In the genomic region with DNA sequence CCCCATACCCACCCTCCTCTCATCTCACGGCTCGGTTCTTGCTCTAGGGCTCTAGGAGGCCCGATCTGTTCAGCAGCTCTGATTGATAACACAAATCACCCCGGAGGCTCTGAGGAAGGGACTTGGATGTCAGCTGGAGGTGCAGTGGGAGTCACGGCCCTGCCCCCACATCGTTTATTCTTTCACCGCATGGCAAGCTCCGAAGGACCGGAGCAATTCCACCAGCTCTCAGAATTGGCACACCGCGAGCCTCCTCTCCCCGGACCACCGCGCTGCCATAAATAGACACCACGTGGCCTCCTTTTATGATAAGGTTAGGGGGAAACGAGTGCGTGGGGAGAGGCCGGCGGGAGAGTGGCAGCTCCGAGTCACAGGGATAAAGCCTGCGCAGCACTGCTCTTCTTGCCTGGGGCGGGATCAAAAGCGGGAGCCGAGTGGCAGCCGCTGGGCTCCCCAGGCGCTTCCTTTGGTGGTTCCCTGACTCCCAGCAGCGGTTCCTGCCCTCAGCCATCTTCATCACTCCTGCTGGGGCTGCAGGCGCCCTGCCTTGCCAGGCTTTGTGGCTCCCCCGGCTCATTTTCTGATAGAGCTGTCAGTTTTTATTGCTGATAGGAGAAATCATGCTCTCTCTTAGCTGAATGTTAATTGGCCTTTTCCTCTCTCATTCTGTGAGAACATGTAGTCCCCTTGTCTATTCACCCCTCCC, we compare ENCODE assay signal across 10 mouse cellular contexts. TPM values are rescaled to one million over a fixed set of nuclear protein-coding genes. Genes with fewer than 3 reads are reported as not detected.
DNase-seq lines count a peak whose midpoint lies in the region; ATAC-seq lines count a peak whose summit lies in the region.
"Had no signal": no experiment of that assay in that cellular context is flagged by ENCODE, and none has a peak within 500 bp of the region (broad histone marks: within the 10 kb centered on the region; RNA-seq: fewer than 3 reads in every experiment).

No protein-coding gene starts in this region.

- H3K4me2 ChIP-seq in heart, embryonic 13.5 days, result peak overlapping the region; percentile 74
- H3K4me2 ChIP-seq in midbrain, embryonic 13.5 days (replicated peaks), result peak overlapping the region; percentile 60

- peak overlapping the region; percentile 46 for H3K4me3 ChIP-seq in heart, embryonic 13.5 days
- H3K4me3 ChIP-seq in midbrain, embryonic 13.5 days (replicated peaks), result peak overlapping the region; percentile 33

- peaks cover 67% of the 10 kb centered on the region for H3K4me1 ChIP-seq in heart, embryonic 13.5 days
- peaks cover 68% of the 10 kb centered on the region for H3K4me1 ChIP-seq in midbrain, embryonic 13.5 days (replicated peaks)

- H3K9me3 ChIP-seq in heart, embryonic 13.5 days, result no peaks in the 10 kb centered on the region
- no peaks in the 10 kb centered on the region for H3K9me3 ChIP-seq in midbrain, embryonic 13.5 days

- WGBS in heart, embryonic 13.5 days, result under 1% methylated on average over 29 of the region's 29 CpGs
- 0% methylated on average over 29 of the region's 29 CpGs for WGBS in midbrain, embryonic 13.5 days

- no peaks in the 10 kb centered on the region; the same call in 1 of the 2 replicates for H3K27me3 ChIP-seq in heart, embryonic 13.5 days (replicated peaks)
- H3K27me3 ChIP-seq in midbrain, embryonic 13.5 days, result no peaks in the 10 kb centered on the region; the same call in 1 of the 2 replicates

- peak; percentile 60 for DNase-seq in layer of hippocampus, adult 11-12 months (ENCODE audit: low spot score)
- DNase-seq in layer of hippocampus, adult 9-10 months (ENCODE audit: low spot score), result no peak
- DNase-seq in embryo, embryonic 11 days, result peak; percentile 67
- peak; percentile 51 to 65 for DNase-seq in layer of hippocampus, postnatal 25 days (ENCODE audit: extremely low spot score in 1 of 2, low spot score in 1 of 2)
- peak; percentile 48 for DNase-seq in telencephalon, adult 2 months (ENCODE audit: low read depth, low spot score)
- DNase-seq in B cell, adult 2 months, result no peak

- H3K9ac ChIP-seq in heart, embryonic 13.5 days, result peak overlapping the region; percentile 80
- H3K9ac ChIP-seq in midbrain, embryonic 13.5 days (replicated peaks), result peak overlapping the region; percentile 66

- H3K36me3 ChIP-seq in heart, embryonic 13.5 days, result no peaks in the 10 kb centered on the region
- H3K36me3 ChIP-seq in midbrain, embryonic 13.5 days, result no peaks in the 10 kb centered on the region

- peak; percentile 74; the same call in 1 of the 2 replicates for ATAC-seq in heart, embryonic 13.5 days (ENCODE audit: extremely low read depth, insufficient number of reproducible peaks, low FRiP score, low TSS enrichment)
- peak; percentile 86 for ATAC-seq in midbrain, embryonic 13.5 days
- ATAC-seq: Patski had no signal

- H3K27ac ChIP-seq in heart, embryonic 13.5 days (replicated peaks), result peak overlapping the region; percentile 97
- H3K27ac ChIP-seq in midbrain, embryonic 13.5 days, result peak overlapping the region; percentile 95
- H3K27ac ChIP-seq: macrophage had no signal

RNA-seq across cellular contexts. Expression of gene Nfam1, which starts 23.4 kb away (rescaled TPM):
- 2.0 and 2.1 TPM in 2 replicates for polyA plus RNA-seq in heart, embryonic 13.5 days (2015; fragmentation: Nextera tagmentation; extraction: Ambion mirVana)
- 1 to 10 TPM; 2.5 to 2.7 TPM for total RNA-seq in layer of hippocampus, postnatal 25 days (2021)
- polyA plus RNA-seq in midbrain, embryonic 13.5 days (2015; fragmentation: Nextera tagmentation; extraction: Ambion mirVana), result 2.4 and 2.5 TPM in 2 replicates
- polyA plus RNA-seq: Patski had no signal

RNA-seq across cellular contexts. Expression of gene Serhl, which starts 32.8 kb away (rescaled TPM):
- 61.0 and 62.8 TPM in 2 replicates for polyA plus RNA-seq in heart, embryonic 13.5 days (2015; fragmentation: Nextera tagmentation; extraction: Ambion mirVana)
- 1 to 10 TPM; 8.4 to 9.4 TPM for total RNA-seq in layer of hippocampus, postnatal 25 days (2021)
- 27.2 and 30.6 TPM in 2 replicates for polyA plus RNA-seq in midbrain, embryonic 13.5 days (2015; fragmentation: Nextera tagmentation; extraction: Ambion mirVana)

Comparison
In these comparisons a context has a peak if more than half of its experiments do, and no peak if none do; other contexts are left out.
1. DNase-seq: peak in layer of hippocampus, adult 11-12 months (single experiment), embryo, embryonic 11 days (single experiment), layer of hippocampus, postnatal 25 days (2 of 2) and telencephalon, adult 2 months (single experiment); none in layer of hippocampus, adult 9-10 months (single experiment) and B cell, adult 2 months (0 of 2).